Mouse (Mus musculus) frontal cortex, adult 2 months (tissue): ENCODE measurements around the gene Tcte2. TPM values are rescaled to one million over a fixed set of nuclear protein-coding genes. Genes with fewer than 3 reads are reported as not detected.

Experiments used
- DNase-seq, 2 experiments: peaks; one replicate each; pipeline ENCODE4 v3.0.0; 2022; ENCODE audit warnings: low spot score in 1 of 2; ENCODE audit errors: extremely low spot score in 1 of 2
- polyA plus RNA-seq: library from polyadenylated mRNA; depleted of rRNA; stranded (reverse); fragments of >200 nt; gene quantifications from 2 replicates; pipeline ENCODE4 v1.2.3, GENCODE M21; 2012

The Tcte2 gene
- polyA plus RNA-seq, 1 experiment, result 14.0 TPM

- no peak for DNase-seq
Measured at GRCm38 (mm10) chr17:13722434-13722833, 39.2 kb downstream of the Tcte2 start.

- no peak for DNase-seq
Measured at GRCm38 (mm10) chr17:13721372-13721771, 40.3 kb downstream of the Tcte2 start.

DNA sequence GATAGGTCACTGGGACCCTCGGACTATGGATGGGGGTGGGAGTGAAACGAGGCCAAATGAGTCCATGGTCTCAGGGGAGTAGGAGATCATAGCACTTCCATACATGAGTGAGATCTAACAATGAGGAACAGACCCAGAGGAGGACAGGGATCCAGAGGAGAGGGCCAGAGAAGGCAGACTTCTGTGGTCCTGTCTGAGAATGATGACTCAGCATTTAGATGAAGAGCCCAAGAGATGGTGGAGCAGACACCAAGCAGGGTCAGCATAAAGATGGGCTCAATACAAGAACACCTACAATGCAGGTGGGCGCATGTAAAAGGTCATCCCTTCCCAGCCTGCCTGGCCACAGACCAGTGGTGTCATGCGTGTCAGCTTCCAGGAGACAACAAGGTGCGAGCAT is 41.4 kb downstream of the Tcte2 start:
- no peak for DNase-seq

GRCm38 (mm10) chr17:13717428-13717827 is 44.2 kb downstream of the Tcte2 start:
- DNase-seq, result peak in 1 of 2 experiments; percentile 58

- DNase-seq, result no peak
Measured at GRCm38 (mm10) chr17:13716336-13716735, 45.3 kb downstream of the Tcte2 start.

GRCm38 (mm10) chr17:13715511-13715910 is 46.1 kb downstream of the Tcte2 start:
- no peak for DNase-seq

DNA sequence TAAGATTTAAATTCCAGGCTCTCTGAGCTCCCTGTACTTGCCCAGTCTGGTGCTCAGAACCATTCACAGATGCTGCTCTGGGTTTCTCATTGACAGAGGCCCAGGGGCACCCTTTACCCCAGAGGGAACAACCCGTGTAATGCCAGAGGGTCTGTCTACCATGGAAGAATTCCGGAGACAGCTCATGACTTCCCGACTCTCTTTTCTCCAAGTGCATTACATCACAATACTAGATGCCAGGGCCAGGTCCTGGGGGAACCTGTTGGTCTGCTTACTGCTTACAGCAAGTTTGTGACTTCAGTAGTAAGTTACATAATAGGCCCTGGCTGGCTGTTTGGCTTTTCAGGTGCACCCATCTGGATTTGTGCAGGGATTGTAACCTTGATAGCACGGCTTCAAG is 47.0 kb downstream of the Tcte2 start:
- DNase-seq, result no peak

- DNase-seq, result no peak
Measured at GRCm38 (mm10) chr17:13714128-13714527, 47.5 kb downstream of the Tcte2 start.

- DNase-seq, result no peak
Measured at GRCm38 (mm10) chr17:13712518-13712917, 49.1 kb downstream of the Tcte2 start.

DNA sequence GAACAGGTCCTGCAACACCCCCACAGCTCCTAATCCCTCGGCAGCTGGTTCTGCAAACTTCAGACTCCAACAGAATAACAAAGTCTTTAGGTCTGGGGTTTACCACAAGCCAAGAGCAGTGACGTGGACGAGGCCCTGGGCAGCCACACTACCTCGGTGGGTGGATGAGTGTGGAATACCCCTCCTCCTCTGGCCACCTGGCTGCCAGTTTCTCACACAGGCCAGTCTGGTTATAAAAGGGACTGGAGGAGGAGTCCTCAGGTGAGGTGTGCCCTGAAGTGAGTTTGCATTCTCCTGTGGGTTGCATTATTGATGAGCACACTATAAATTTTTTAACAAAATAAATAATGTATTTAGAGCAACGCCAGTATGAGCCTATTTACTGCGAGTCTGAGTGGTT is 49.5 kb downstream of the Tcte2 start:
- DNase-seq, result no peak

- no peak for DNase-seq
Measured at GRCm38 (mm10) chr17:13711173-13711572, 50.5 kb downstream of the Tcte2 start.

DNA sequence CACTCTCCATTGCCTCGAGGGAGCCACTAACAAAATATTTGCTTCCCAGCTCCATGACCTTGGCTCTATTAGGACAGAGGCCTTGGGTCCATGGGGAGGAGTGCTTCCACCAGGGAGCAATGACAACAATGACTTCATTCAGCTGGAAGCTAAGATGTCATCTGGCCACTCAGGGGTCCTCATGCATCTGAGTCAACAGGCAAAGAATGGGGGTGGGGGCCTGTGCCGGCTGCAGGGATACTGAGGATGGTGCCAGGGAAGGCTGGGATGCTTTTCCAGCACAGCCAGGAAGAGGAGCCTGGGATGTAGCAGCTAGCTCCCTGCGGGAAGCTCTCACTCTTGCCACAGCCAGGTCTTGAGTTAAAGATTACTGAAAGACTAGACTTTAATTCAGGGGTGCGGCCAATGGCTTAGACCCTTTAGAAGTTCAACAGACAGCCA is 56.1 kb downstream of the Tcte2 start:
- DNase-seq, result no peak

- no peak for DNase-seq
Measured at GRCm38 (mm10) chr17:13703611-13704320, 57.9 kb downstream of the Tcte2 start.

GRCm38 (mm10) chr17:13700131-13701016 is 61.3 kb downstream of the Tcte2 start:
- no peak for DNase-seq

GRCm38 (mm10) chr17:13699716-13700115 is 61.9 kb downstream of the Tcte2 start:
- no peak for DNase-seq

GRCm38 (mm10) chr17:13698194-13698593 is 63.4 kb downstream of the Tcte2 start:
- no peak for DNase-seq

DNA sequence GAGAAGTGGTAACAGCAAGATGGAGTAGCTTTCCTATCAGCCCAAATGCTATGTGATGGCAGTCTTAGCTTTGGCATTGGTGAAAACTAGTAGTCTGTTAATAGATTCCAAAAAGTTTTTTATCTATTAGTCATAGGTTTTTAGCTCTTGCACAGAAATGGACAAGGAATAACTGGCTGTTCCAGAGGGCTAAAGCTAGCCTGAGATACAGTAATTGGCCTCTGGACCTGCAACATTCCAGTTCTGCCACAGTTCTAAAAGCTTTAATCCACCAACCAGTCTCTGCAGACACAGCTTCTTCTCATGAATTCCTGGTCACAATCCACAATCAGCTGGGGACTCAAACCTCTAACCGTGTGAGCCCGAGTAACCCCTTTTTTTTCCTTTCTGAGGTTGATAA is 64.0 kb downstream of the Tcte2 start:
- no peak for DNase-seq

DNA sequence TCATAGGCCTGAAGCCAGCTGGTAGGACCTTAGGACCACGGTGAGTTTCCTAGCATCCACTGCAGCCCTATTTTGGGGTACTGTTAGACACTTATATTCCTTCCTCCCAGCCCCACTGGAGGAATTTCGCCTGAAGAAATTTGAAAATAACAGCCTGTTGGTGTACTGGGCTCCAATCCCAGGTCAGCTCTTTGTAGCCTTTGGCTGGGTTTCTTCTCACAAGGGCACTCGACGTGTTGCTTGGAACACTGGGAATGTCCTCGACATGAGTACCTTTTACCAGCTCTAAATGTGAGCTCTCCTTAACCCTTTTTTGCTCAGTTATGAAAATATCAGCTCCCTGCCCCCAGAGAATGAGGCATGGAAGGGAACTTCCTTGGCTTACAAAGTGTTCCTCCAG is 65.7 kb downstream of the Tcte2 start:
- DNase-seq, result no peak

- no peak for DNase-seq
Measured at GRCm38 (mm10) chr17:13695211-13695610, 66.4 kb downstream of the Tcte2 start.

DNA sequence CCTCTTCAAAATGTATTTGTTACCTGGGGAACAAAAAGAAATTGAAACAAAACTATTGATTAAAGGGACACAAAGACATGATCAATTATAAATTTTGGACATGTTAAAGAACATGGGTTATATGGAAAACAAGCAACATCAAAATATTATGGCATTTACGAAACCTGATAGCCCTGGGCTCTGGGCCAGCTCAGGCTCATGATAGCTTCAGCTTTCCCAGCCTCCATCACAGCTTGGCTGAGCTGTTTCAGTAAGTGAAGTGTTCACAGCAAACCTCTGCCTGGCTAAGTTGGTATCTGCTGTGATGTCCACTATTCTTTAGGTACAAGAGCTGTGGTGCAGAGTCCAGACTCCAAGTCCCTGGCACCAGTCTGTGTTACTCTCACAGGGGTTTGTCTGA is 67.4 kb downstream of the Tcte2 start:
- DNase-seq, result no peak

GRCm38 (mm10) chr17:13687656-13688055 is 74.0 kb downstream of the Tcte2 start:
- DNase-seq, result no peak

GRCm38 (mm10) chr17:13687086-13687485 is 74.5 kb downstream of the Tcte2 start:
- no peak for DNase-seq
